Mouse (Mus musculus): ENCODE measurements around the gene Vps45. TPM values are rescaled to one million over a fixed set of nuclear protein-coding genes. Genes with fewer than 3 reads are reported as not detected.

Vps45 gene
- polyA plus RNA-seq, 1 experiment: 4.7 TPM

- 57% methylated on average over 13 of the region's 13 CpGs for WGBS
- no peak for DNase-seq
- TF ChIP-seq CTCF (IDR thresholded peaks at IDR 0.05; ENCODE audit: insufficient read depth, low read length) (no peak), POLR2A (IDR thresholded peaks at IDR 0.05; ENCODE audit: borderline replicate concordance, extremely low read depth, low read depth, low read length) (no peak)
- Histone ChIP-seq H3K4me1 (ENCODE audit: control insufficient read depth, insufficient read depth, low read length) (peaks cover 2% of the 10 kb centered on the region; the same call in 1 of the 2 replicates), H3K4me3 (replicated peaks; ENCODE audit: extremely low read depth, low read depth, low read length) (no peak overlapping the region)
These were observed 35.9 kb upstream of the Vps45 start for GRCm38 (mm10) chr3:96094203-96094602.

GRCm38 (mm10) chr3:96093509-96093908 is 35.2 kb upstream of the Vps45 start:
- WGBS: 62% methylated on average over 13 of the region's 13 CpGs
- DNase-seq: no peak
- TF ChIP-seq CTCF (IDR thresholded peaks at IDR 0.05; ENCODE audit: insufficient read depth, low read length) (no peak), POLR2A (IDR thresholded peaks at IDR 0.05; ENCODE audit: borderline replicate concordance, extremely low read depth, low read depth, low read length) (no peak)
- H3K4me3 ChIP-seq (replicated peaks; ENCODE audit: extremely low read depth, low read depth, low read length): no peak overlapping the region
- H3K4me1 ChIP-seq (ENCODE audit: control insufficient read depth, insufficient read depth, low read length): peaks cover 2% of the 10 kb centered on the region; the same call in 1 of the 2 replicates

- WGBS: 75% methylated on average over 6 of the region's 6 CpGs
- H3K4me3 ChIP-seq (replicated peaks; ENCODE audit: extremely low read depth, low read depth, low read length): no peak overlapping the region
- TF ChIP-seq POLR2A (IDR thresholded peaks at IDR 0.05; ENCODE audit: borderline replicate concordance, extremely low read depth, low read depth, low read length) (no peak), CTCF (IDR thresholded peaks at IDR 0.05; ENCODE audit: insufficient read depth, low read length) (no peak)
- peaks cover 2% of the 10 kb centered on the region; the same call in 1 of the 2 replicates for H3K4me1 ChIP-seq (ENCODE audit: control insufficient read depth, insufficient read depth, low read length)
- DNase-seq: no peak
These were observed 33.7 kb upstream of the Vps45 start for GRCm38 (mm10) chr3:96091966-96092365.

- TF ChIP-seq CTCF (IDR thresholded peaks at IDR 0.05; ENCODE audit: insufficient read depth, low read length) (no peak), POLR2A (IDR thresholded peaks at IDR 0.05; ENCODE audit: borderline replicate concordance, extremely low read depth, low read depth, low read length) (no peak)
- Histone ChIP-seq H3K4me1 (ENCODE audit: control insufficient read depth, insufficient read depth, low read length) (peaks cover 2% of the 10 kb centered on the region; the same call in 1 of the 2 replicates), H3K4me3 (replicated peaks; ENCODE audit: extremely low read depth, low read depth, low read length) (no peak overlapping the region)
- no peak for DNase-seq
- WGBS: 75% methylated on average over 2 of the region's 2 CpGs
These were observed 32.9 kb upstream of the Vps45 start for GRCm38 (mm10) chr3:96091146-96091545.

- no peak for DNase-seq
- TF ChIP-seq CTCF (IDR thresholded peaks at IDR 0.05; ENCODE audit: insufficient read depth, low read length) (no peak), POLR2A (IDR thresholded peaks at IDR 0.05; ENCODE audit: borderline replicate concordance, extremely low read depth, low read depth, low read length) (no peak)
- peaks cover 2% of the 10 kb centered on the region; the same call in 1 of the 2 replicates for H3K4me1 ChIP-seq (ENCODE audit: control insufficient read depth, insufficient read depth, low read length)
These were observed 31.7 kb upstream of the Vps45 start for GRCm38 (mm10) chr3:96089882-96090489.

GRCm38 (mm10) chr3:96087801-96088200 is 29.5 kb upstream of the Vps45 start:
- no peak overlapping the region for H3K4me3 ChIP-seq (replicated peaks; ENCODE audit: extremely low read depth, low read depth, low read length)
- TF ChIP-seq POLR2A (IDR thresholded peaks at IDR 0.05; ENCODE audit: borderline replicate concordance, extremely low read depth, low read depth, low read length): no peak
- TF ChIP-seq CTCF (IDR thresholded peaks at IDR 0.05; ENCODE audit: insufficient read depth, low read length): no peak
- DNase-seq: no peak
- 79% methylated on average over 4 of the region's 4 CpGs for WGBS
- H3K4me1 ChIP-seq (ENCODE audit: control insufficient read depth, insufficient read depth, low read length): no peaks in the 10 kb centered on the region

More at GRCm38 (mm10) chr3:96089882-96090489, 31.7 kb upstream of the Vps45 start:
- WGBS: 50% methylated on average over 2 of the region's 2 CpGs
- no peak overlapping the region for H3K4me3 ChIP-seq (replicated peaks; ENCODE audit: extremely low read depth, low read depth, low read length)

GRCm38 (mm10) chr3:96087219-96087618 is 29.0 kb upstream of the Vps45 start:
- TF ChIP-seq CTCF (IDR thresholded peaks at IDR 0.05; ENCODE audit: insufficient read depth, low read length): no peak
- TF ChIP-seq POLR2A (IDR thresholded peaks at IDR 0.05; ENCODE audit: borderline replicate concordance, extremely low read depth, low read depth, low read length): no peak
- WGBS: 59% methylated on average over 2 of the region's 2 CpGs
- DNase-seq: no peak
- Histone ChIP-seq H3K4me1 (ENCODE audit: control insufficient read depth, insufficient read depth, low read length) (no peaks in the 10 kb centered on the region), H3K4me3 (replicated peaks; ENCODE audit: extremely low read depth, low read depth, low read length) (no peak overlapping the region)

- 80% methylated on average over 10 of the region's 10 CpGs for WGBS
- no peaks in the 10 kb centered on the region for H3K4me1 ChIP-seq (ENCODE audit: control insufficient read depth, insufficient read depth, low read length)
- TF ChIP-seq CTCF (IDR thresholded peaks at IDR 0.05; ENCODE audit: insufficient read depth, low read length): no peak
- no peak for TF ChIP-seq POLR2A (IDR thresholded peaks at IDR 0.05; ENCODE audit: borderline replicate concordance, extremely low read depth, low read depth, low read length)
These were observed 26.0 kb upstream of the Vps45 start for GRCm38 (mm10) chr3:96084146-96084755.

GRCm38 (mm10) chr3:96082714-96083508 is 24.6 kb upstream of the Vps45 start:
- no peak for DNase-seq
- H3K4me1 ChIP-seq (ENCODE audit: control insufficient read depth, insufficient read depth, low read length): no peaks in the 10 kb centered on the region
- WGBS: 75% methylated on average over 15 of the region's 15 CpGs
- no peak overlapping the region for H3K4me3 ChIP-seq (replicated peaks; ENCODE audit: extremely low read depth, low read depth, low read length)
- no peak for TF ChIP-seq POLR2A (IDR thresholded peaks at IDR 0.05; ENCODE audit: borderline replicate concordance, extremely low read depth, low read depth, low read length)
- TF ChIP-seq CTCF (IDR thresholded peaks at IDR 0.05; ENCODE audit: insufficient read depth, low read length): no peak

More at GRCm38 (mm10) chr3:96084146-96084755, 26.0 kb upstream of the Vps45 start:
- DNase-seq: no peak
- no peak overlapping the region for H3K4me3 ChIP-seq (replicated peaks; ENCODE audit: extremely low read depth, low read depth, low read length)

Measured in lung, adult 2 months (tissue).